Mouse (Mus musculus) liver, embryonic 14.5 days (tissue): Measurements from ENCODE around the gene Hnrnpll.

Experiments used
- CTCF ChIP-seq: IDR thresholded peaks from 2 replicates; pipeline ENCODE4 v1.5.1; 2016; ENCODE audit warnings: antibody characterized with exemption, low read depth, control low read depth
- EP300 ChIP-seq: IDR thresholded peaks from 2 replicates; pipeline ENCODE4 v1.6.1; 2016; ENCODE audit warnings: antibody characterized with exemption, low read depth

GRCm38 (mm10) chr17:80048230-80048629, 13.9 kb downstream of the Hnrnpll start:
- TF ChIP-seq CTCF (peak; percentile 62), EP300 (no peak)
